Mouse (Mus musculus) gastrocnemius, adult 18-20 months (tissue): ENCODE measurements around the gene 1110008P14Rik. TPM values are rescaled to one million over a fixed set of nuclear protein-coding genes. Genes with fewer than 3 reads are reported as not detected.

Source experiments
- DNase-seq: peaks from one replicate; pipeline ENCODE4 v3.0.0; 2021; ENCODE audit warnings: low spot score
- total RNA-seq, 2 experiments: library from RNA; stranded (reverse); gene quantifications; 2 replicates each; pipeline ENCODE4 v1.2.3; 2021

1110008P14Rik gene
- total RNA-seq, 2 experiments from 2014 or later: 42.6 to 47.1 TPM

- no peak for DNase-seq
Measured at GRCm38 (mm10) chr2:32343351-32343671, 38.4 kb downstream of the 1110008P14Rik start.

DNA sequence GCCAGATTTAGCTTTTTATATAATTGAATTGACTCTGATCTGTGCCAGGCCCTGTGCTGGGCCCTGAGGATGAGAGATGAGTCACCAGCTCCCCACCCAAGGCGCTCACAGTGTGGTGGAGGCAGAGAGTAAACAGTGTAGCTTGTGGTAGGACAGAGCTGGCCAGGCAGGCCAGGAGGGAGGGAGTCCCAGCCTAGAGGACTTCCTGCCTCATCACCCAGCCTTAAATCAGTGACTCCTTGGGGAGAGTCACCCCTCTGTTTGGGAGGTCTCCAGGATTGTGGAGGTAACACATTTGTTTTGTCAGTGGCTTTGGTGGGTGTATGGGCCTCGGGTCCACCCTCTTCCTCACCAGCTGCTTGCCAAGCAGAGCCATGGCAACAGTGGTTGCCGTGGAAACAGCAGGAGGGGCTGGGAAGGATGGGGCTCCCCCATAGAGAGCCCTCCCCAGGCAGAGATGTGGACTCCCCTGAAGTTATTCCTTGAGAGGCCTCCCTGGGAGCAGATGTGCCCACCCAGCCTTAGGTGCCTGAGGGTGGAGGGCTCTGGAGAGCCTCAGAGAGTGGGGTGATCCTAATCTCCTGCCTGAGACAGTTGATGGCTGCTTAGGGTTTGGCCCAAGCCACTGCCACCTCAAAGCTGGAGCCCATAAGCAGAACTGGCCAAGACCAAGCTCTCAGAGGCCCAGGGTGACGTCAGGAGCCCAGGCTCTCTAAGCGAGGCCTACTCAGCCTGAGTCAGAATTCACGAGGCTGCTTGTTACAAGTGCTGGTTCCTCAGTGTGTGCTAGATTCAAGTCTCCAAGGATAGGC is 39.0 kb downstream of the 1110008P14Rik start:
- peak; percentile 76 for DNase-seq

- DNase-seq: no peak
Measured at GRCm38 (mm10) chr2:32342039-32342438, 39.7 kb downstream of the 1110008P14Rik start.

- DNase-seq: no peak
Measured at GRCm38 (mm10) chr2:32341634-32341939, 40.2 kb downstream of the 1110008P14Rik start.

- no peak for DNase-seq
Measured at GRCm38 (mm10) chr2:32340836-32341633, 40.7 kb downstream of the 1110008P14Rik start.

- DNase-seq: no peak
Measured at GRCm38 (mm10) chr2:32339912-32340642, 41.7 kb downstream of the 1110008P14Rik start.

DNA sequence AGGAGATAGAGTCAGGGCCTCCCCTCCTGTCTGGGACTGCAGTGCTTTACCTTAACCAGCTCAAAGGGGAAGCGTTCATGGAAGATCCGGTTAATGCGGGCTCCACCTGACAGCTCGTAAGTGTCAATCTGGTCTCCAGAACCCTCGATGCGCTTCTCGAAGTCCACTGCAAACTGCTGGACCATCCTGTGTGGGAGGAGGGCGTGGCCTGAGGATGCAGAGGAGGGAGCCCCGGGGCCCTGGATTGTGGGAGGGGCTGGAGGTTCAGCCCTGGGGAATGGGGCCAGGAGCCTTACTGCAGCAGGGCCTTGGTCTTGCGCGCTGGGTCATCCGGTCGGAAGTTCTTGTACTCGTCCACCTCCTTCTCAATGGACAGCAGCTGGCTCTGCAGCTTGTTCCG is 45.9 kb downstream of the 1110008P14Rik start:
- DNase-seq: no peak

DNA sequence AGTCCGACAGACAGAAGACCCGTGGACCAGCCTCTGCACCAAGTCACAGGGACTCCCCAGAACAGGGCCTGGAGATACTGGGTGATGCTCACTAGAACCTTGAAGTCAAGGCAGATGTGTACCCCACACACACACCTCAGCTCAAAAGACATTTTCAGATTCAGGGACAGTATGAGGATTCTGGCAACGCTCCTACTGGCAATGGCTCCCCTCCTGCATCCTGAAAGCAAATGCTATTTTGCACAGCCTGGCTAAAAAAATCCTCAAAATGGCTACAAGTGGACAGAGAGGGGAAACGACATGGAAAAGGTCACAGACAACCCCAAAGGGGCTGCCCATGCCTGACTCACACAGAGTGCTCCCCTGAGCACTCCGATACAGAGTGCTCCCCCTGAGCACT is 49.6 kb downstream of the 1110008P14Rik start:
- DNase-seq: no peak

GRCm38 (mm10) chr2:32329531-32329930 is 52.2 kb downstream of the 1110008P14Rik start:
- DNase-seq: no peak

- DNase-seq: no peak
Measured at GRCm38 (mm10) chr2:32328911-32329460, 52.8 kb downstream of the 1110008P14Rik start.

DNA sequence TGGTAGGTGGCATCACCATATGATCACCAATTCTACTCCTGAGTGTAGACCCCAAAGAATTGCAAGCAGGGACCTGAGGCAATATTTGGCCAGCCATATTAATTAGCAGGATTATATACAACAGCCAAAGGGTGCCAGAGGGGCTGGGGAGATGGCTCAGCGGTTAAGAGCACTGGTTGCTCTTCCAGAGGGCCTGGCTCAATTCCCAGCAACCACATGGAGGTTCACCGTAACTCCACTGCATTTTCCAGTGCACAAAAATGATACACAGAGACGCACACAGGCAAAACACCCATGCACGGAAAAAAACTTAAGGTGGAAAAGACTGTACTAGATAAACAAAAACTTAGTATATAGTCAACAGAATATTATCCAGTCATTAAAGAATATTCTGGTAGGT is 54.5 kb downstream of the 1110008P14Rik start:
- DNase-seq: no peak

Other genes starting within 250 kb of the 1110008P14Rik start
- 10 to 100 TPM; 78.4 to 79.7 TPM for gene Prrc2b, start 230.9 kb downstream of the 1110008P14Rik start, total RNA-seq
- gene Pomt1, start 145.3 kb downstream of the 1110008P14Rik start, total RNA-seq: 10 to 100 TPM; 10.2 to 11.1 TPM
- 10 to 100 TPM; 11.4 to 11.6 TPM for gene Uck1, start 121.8 kb downstream of the 1110008P14Rik start, total RNA-seq
- gene Golga2, start 94.6 kb downstream of the 1110008P14Rik start, total RNA-seq: 10 to 100 TPM; 56.7 to 56.9 TPM
- gene Swi5, start 93.9 kb downstream of the 1110008P14Rik start, total RNA-seq: 100 to 1,000 TPM; 143 to 148 TPM
- 10 to 100 TPM; 25.6 to 27.5 TPM for gene Ciz1, start 29.6 kb downstream of the 1110008P14Rik start, total RNA-seq
- gene Dnm1, start 28.6 kb downstream of the 1110008P14Rik start, total RNA-seq: 1 to 10 TPM; 3.5 to 5.3 TPM
- 1 to 10 TPM; 1.4 to 4.8 TPM for gene Lcn2, start 6.3 kb upstream of the 1110008P14Rik start, total RNA-seq
- gene Ptges2, start 14.0 kb upstream of the 1110008P14Rik start, total RNA-seq: 10 to 100 TPM; 37.1 to 43.0 TPM
- gene Naif1, start 68.5 kb upstream of the 1110008P14Rik start, total RNA-seq: 1 to 10 TPM; 2.6 to 3.0 TPM
- 100 to 1,000 TPM in 1 of 2 experiments, 10 to 100 TPM in 1; 47.6 to 217 TPM for gene Slc25a25, start 69.5 kb upstream of the 1110008P14Rik start, total RNA-seq
- 1 to 10 TPM; 2.0 to 2.6 TPM for gene Fam102a, start 153.4 kb upstream of the 1110008P14Rik start, total RNA-seq
- gene Dpm2, start 188.9 kb upstream of the 1110008P14Rik start, total RNA-seq: 10 to 100 TPM; 11.7 to 12.6 TPM
- not detected for gene Pip5kl1, start 192.9 kb upstream of the 1110008P14Rik start, total RNA-seq
- gene 9430097D07Rik, start 193.7 kb upstream of the 1110008P14Rik start, total RNA-seq: not detected
- 10 to 100 TPM; 13.5 to 19.8 TPM for gene St6galnac4, start 205.2 kb upstream of the 1110008P14Rik start, total RNA-seq
- gene St6galnac6, start 217.8 kb upstream of the 1110008P14Rik start, total RNA-seq: 10 to 100 TPM; 47.0 to 52.2 TPM
- 1,000 to 10,000 TPM; 1,543 to 1,586 TPM for gene Ak1, start 239.8 kb upstream of the 1110008P14Rik start, total RNA-seq